Mouse (Mus musculus) CD4-positive, CD25-positive, alpha-beta regulatory T cell, adult 4 months (primary cell): ENCODE measurements around the gene Irak3. TPM values are rescaled to one million over a fixed set of nuclear protein-coding genes. Genes with fewer than 3 reads are reported as not detected.
A peak's percentile ranks its signal among the peaks of the same experiment; 100 is the strongest.

ENCODE experiments used
- ATAC-seq: one replicate; pipeline ENCODE4 v1.8.0; 2017
- polyA plus RNA-seq, 2 experiments: library from polyadenylated mRNA; unstranded; fragments of 100-300 nt; shearing (Covaris generic); gene quantifications; one replicate each; pipeline ENCODE4 v1.2.1; 2017

Gene Irak3
- polyA plus RNA-seq, 2 experiments from 2014 or later: 3.9 to 4.5 TPM

- peak; percentile 43 for ATAC-seq
Observed at GRCm38 (mm10) chr10:120202467-120203250, 729 bp upstream of the Irak3 start.

DNA sequence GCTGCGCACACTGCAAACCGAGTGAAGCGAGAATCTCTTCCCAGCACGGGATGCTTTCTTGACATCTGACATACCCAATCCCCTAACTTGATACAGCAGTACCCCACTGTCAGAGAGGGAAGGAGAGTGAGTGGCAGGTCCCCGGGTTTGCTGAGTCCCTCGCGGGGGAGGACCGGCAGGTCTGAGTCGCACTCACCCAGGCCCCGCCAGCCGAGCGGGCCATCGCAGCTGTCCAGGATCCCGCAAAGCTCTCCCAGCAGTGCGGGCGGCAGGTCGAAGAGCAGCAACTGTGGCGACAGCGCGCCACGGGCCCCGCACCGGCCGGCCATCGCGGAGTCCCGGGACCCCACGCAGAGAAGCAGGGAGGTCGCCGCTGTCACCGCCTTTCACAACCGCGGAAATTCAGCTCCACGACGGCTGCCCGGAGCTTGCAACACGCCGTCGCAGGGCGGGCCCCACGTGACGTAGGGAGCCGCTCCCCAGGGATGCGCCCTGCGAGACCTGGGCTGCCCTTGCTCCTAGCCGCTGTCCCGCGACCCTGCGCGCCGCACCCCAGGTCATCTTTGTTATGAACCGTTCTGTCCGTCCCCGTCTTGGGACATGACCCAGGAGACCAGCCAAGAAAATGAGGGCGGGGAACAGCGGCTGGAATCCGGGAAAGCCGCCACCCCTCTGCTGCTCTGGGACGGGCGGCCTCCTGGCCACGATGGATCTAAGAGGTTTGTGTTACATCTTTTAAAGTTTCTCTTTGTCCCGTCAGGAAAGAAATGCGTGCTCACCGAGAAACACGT, 604 bp downstream of the Irak3 start, which contains the start of gene Tmbim4:
Gene Tmbim4, plus strand, starts transcription at position 460 of the 791 bp plus-strand sequence.
- ATAC-seq: peak; percentile 48

GRCm38 (mm10) chr10:120197061-120197835, 4.7 kb downstream of the Irak3 start:
- peak; percentile 16 for ATAC-seq

GRCm38 (mm10) chr10:120193255-120193654, 8.7 kb downstream of the Irak3 start:
- peak; percentile 92 for ATAC-seq

- no peak for ATAC-seq
Observed at GRCm38 (mm10) chr10:120192278-120192677, 9.7 kb downstream of the Irak3 start.

GRCm38 (mm10) chr10:120191165-120191564, 10.8 kb downstream of the Irak3 start:
- ATAC-seq: no peak

- ATAC-seq: no peak
Observed at GRCm38 (mm10) chr10:120189782-120190181, 12.1 kb downstream of the Irak3 start.

DNA sequence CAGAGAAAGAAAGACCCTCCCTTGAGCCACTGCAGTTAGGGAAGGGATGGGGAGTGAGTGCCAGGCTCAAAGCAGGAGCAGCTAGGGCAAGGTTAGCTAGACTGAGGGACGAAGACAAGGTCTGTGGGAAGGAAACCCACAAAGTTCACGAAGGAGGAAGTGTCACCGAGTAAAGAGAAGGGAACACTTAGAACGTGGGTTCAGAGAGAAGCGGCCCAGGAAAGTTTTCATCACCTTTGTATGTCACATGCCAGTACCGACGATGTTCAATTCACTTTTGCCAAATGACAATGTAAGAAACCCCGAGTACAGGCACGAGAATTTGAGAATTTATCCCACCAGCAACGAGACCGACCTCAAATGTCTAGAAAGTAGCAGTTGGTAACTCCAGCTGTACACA, 12.7 kb downstream of the Irak3 start:
- ATAC-seq: peak; percentile 27

- ATAC-seq: no peak
Observed at GRCm38 (mm10) chr10:120188513-120188912, 13.4 kb downstream of the Irak3 start.

GRCm38 (mm10) chr10:120183342-120183741, 18.6 kb downstream of the Irak3 start:
- no peak for ATAC-seq

DNA sequence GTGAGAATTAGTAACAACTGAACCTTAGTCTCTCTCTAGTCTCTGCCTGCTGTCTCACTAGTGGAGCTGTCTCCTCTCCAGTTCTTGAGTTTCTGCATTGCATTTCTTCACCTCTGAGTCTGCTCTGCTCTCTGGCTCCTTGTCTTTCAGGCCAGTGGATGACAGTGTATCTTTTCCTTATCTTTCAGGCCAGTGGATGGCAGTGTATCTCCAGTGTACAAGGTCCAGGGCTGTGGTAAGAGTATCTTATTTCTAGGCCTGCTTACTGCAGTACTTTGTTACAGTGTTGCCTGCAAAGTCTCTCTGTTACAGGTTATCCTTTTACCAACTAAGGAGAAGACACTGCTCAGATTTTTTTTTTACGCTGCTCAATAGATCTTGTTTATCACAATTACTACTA, 19.0 kb downstream of the Irak3 start:
- peak; percentile 66 for ATAC-seq

- no peak for ATAC-seq
Observed at GRCm38 (mm10) chr10:120174192-120174705, 27.7 kb downstream of the Irak3 start.

DNA sequence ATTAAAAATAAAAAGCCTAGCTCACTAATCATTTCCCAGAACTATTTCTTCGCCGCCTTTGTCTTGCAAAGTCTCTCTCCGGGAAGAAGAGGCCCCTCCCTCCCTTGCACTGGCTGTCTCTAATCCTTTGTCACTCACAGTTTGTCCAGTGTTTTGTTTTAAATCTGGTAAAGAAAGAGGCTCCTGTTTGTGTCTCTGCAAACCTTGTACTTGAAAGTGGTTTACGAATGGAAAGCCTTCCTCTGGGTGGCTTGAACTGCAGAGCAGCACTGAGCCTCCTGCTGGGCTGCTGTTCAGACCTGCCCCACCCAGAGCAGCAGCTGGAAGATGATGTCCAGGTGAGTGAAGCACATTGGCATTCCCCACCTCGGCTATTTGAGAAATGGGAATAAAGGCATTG, 30.6 kb downstream of the Irak3 start:
- ATAC-seq: no peak

GRCm38 (mm10) chr10:120170277-120170676, 31.7 kb downstream of the Irak3 start:
- ATAC-seq: no peak

DNA sequence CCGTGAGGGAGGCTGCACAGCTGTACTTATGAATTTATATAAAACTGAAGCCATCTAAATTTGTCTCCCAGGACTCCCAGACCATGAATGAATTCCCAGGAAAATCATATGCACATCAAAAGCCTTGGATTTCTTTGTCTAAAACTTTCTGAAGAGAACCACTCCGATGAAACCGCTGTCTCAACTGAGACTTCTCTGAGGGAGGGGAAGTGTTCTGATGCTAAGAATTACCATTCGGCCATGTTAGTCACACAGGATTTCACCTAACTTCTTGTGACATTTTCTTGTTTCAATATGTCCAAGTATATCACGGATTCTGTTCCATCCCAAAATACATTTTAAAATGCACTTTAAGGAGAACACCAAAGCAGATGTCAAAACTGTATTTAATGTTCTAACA, 32.1 kb downstream of the Irak3 start:
- no peak for ATAC-seq

DNA sequence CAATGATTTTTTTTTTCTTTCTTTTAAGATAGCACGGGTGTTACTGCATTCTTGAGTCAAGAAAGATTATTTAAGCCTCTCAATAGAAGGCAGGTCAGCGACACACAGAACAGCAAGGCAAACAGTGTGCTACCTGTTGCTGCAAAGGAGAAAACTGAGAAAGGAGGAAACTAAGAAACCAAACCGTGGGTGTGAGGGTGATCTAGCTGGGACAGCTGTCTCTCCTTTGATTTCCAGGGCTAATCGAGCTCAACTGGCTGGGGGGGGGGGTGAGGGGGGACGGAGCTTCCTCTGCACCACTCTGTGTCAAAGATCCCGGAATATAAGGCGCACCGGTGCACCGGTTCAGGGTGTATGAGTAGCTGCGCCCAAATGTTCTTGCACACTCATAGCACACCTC, 32.9 kb downstream of the Irak3 start:
- ATAC-seq: no peak

DNA sequence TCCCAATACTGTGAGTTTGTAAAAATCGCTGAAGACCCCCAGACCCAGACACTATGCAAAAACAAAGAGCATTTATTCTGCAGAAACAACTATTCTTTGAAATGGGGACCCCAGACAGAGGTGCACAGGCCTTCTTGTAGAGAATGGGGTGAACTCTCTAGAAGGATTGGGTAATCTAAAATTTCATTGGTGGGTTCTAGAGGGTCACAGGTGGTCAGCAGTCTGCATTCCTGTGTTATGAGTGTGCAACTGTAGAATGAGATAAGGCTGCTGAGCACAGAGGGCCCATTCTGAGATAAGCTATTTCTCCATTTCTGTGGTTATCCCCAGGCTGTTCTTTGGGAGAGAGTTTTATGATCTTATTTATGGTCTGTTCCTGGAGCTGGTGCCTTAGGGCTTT, 33.9 kb downstream of the Irak3 start:
- ATAC-seq: no peak

- no peak for ATAC-seq
Observed at GRCm38 (mm10) chr10:120165793-120166503, 36.0 kb downstream of the Irak3 start.

DNA sequence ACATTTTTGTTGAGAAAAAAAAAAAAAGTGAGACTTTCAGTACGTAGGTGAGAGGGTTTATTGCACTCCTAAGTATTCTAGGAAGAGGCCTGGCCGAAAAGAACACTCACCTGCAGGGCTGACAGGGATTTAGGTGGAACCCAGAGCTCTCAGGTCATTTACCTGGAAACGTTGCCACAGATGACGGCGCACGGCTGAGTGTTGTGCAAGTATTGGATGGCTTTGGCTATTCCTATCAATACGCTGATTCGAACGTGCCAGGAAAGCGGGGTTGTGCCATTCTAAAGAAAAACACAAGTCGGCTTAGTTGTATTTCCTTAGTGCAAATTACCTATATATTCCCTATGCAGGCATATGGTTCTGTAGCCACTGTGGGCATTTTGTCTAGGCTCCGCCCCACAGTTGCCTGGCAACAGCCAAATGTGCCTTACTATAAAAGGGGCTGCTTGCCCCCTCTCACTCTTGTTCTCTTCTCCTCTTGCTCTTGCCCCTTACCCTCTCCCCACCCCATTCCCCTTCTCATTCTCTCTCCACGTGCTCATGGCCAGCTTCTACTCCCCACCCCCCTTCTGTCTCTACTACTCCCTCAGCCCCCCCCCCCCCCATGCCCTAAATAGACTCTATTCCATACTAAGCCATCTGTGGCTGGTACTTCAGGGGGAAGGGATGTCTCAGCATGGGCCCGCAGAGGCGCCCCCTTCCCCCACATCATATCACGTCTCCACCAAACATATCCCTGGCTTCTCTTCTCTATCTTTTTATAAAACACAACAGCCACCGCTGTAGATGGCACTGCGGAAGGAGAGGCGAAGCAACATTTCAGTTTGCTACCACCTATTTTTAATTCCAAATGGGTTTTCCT, 36.8 kb downstream of the Irak3 start:
- ATAC-seq: no peak

- ATAC-seq: no peak
Observed at GRCm38 (mm10) chr10:120163490-120163889, 38.4 kb downstream of the Irak3 start.

- no peak for ATAC-seq
Observed at GRCm38 (mm10) chr10:120162840-120163239, 39.1 kb downstream of the Irak3 start.
